Mouse (Mus musculus) heart, adult 18-20 months (tissue): ENCODE measurements at regions not wholly inside any gene's neighbourhood (a gene's known extent, or its start where the extent isn't known, plus 50 kb on each side); places are given as distances from the start of the nearest gene placed in this dataset.
"Not testable (repeated sequence)": the region's sequence is repeated elsewhere in the genome, so short reads cannot be mapped to it uniquely, and the experiment has no call there.

Experiments used
- DNase-seq, 2 experiments: peaks; one replicate each; pipeline ENCODE4 v3.0.0; 2021 to 2022; ENCODE audit warnings: mixed read lengths in 1 of 2

- peak in 1 of 2 experiments; percentile 20 for DNase-seq
Measured at GRCm38 (mm10) chr7:63995255-63995980, 56.7 kb upstream of the Klf13 start.

- DNase-seq: not testable (repeated sequence)
Measured at GRCm38 (mm10) chr7:63994769-63995168, 56.1 kb upstream of the Klf13 start.

GRCm38 (mm10) chr7:63992155-63992554, 53.4 kb upstream of the Klf13 start:
- no peak for DNase-seq

- DNase-seq: no peak
Measured at GRCm38 (mm10) chr7:63991085-63992010, 52.6 kb upstream of the Klf13 start.

- DNase-seq: no peak
Measured at GRCm38 (mm10) chr7:63990312-63991028, 51.8 kb upstream of the Klf13 start.

- DNase-seq: no peak
Measured at GRCm38 (mm10) chr7:63989736-63990135, 51.0 kb upstream of the Klf13 start.
